Mouse (Mus musculus): ENCODE measurements at regions not wholly inside any gene's neighbourhood (a gene's known extent, or its start where the extent isn't known, plus 50 kb on each side); places are given as distances from the start of the nearest gene placed in this dataset.

GRCm38 (mm10) chr9:113433424-113433823 lies 274.6 kb downstream of the Pdcd6ip start:
- TF ChIP-seq CTCF (IDR thresholded peaks at IDR 0.05; ENCODE audit: low read depth), result no peak
- no peak for TF ChIP-seq EP300 (IDR thresholded peaks at IDR 0.05; ENCODE audit: low read depth)

Data from liver, postnatal 0 days (tissue).